Mouse (Mus musculus) ES-Bruce4 (cell line): Measurements from ENCODE around the gene Tbc1d8.

Experiments
- CTCF ChIP-seq: IDR thresholded peaks from one replicate; pipeline ENCODE4 v1.8.1; 2011; ENCODE audit warnings: low read depth, low read length
- POLR2A ChIP-seq: IDR thresholded peaks from one replicate; pipeline ENCODE4 v1.8.1; 2011; ENCODE audit warnings: low read length; ENCODE audit not compliant: insufficient read depth

DNA sequence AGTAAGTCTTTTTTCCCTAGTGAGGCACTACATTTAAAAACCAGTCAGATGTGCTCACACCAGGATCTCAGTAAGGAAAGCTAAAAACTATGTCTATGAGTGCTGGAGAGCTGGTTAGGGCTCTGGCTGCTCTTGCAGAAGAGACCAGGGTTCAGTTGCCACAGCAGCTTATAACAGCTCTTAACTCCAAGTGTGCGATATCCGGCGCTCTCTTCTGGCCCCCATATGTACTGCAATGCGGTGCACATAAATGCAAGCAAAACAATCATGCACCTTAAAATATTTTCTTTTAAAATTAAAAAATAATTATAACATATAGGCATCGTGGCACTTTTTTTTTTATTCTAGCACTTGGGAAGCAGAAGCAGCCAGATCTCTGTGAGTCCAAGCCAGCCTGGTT lies 49.5 kb downstream of the Tbc1d8 start:
- TF ChIP-seq CTCF = peak; percentile 17
- TF ChIP-seq POLR2A = no peak
